Mouse (Mus musculus): ENCODE results near the gene Smim5.

Smim5 gene

GRCm38 (mm10) chr11:115894755-115895520 is 4.8 kb upstream of the Smim5 start:
- no peak for DNase-seq (ENCODE audit: low spot score)

DNA sequence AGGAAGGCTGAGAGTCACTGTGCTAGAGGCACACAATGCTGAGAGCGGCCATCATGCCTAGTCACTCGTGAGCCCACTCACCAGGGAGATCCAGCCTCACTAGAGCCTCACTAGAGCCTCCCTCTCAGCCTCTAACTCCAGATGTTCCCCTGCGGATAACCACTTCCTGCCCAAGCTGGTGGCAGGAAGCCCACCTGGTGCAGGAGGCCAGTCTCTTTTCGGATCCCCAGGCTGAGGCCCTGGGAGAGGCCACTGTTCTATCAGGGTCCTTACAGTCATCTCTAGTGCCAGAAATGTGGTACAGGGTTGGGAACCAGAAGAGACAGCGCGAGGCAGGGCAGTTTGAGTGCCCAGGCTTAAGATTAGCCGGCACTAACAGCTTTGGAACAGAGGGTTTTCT is 1.3 kb upstream of the Smim5 start:
- no peak for DNase-seq (ENCODE audit: low spot score)

DNA sequence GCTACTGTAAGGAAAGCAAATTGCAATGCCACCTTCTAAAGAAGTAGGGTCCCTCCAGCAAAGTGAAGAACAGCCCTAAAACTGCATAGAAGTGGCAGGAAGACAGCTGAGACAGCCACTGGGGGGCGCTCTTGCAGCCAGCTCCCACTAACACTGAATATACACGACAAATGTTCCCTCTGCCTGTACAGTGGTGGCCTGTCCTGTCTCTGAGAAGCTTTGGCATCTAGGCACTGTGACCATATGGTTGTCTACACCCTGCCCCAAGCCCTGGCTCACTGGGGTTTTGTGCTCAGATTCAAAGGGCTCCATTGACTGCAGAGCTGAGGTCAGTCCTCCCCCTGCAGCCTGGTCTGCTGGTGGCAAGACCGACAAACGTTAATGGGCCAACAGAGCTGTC is 880 bp upstream of the Smim5 start:
- no peak for DNase-seq (ENCODE audit: low spot score)

- DNase-seq (ENCODE audit: low spot score), result no peak
Measured at GRCm38 (mm10) chr11:115900561-115901337, 983 bp downstream of the Smim5 start.

GRCm38 (mm10) chr11:115901338-115902161 is 1.8 kb downstream of the Smim5 start:
- no peak for DNase-seq (ENCODE audit: low spot score)

GRCm38 (mm10) chr11:115902177-115902576 is 2.4 kb downstream of the Smim5 start:
- DNase-seq (ENCODE audit: low spot score), result no peak

- DNase-seq (ENCODE audit: low spot score), result no peak
Measured at GRCm38 (mm10) chr11:115902831-115903230, 3.1 kb downstream of the Smim5 start.

DNA sequence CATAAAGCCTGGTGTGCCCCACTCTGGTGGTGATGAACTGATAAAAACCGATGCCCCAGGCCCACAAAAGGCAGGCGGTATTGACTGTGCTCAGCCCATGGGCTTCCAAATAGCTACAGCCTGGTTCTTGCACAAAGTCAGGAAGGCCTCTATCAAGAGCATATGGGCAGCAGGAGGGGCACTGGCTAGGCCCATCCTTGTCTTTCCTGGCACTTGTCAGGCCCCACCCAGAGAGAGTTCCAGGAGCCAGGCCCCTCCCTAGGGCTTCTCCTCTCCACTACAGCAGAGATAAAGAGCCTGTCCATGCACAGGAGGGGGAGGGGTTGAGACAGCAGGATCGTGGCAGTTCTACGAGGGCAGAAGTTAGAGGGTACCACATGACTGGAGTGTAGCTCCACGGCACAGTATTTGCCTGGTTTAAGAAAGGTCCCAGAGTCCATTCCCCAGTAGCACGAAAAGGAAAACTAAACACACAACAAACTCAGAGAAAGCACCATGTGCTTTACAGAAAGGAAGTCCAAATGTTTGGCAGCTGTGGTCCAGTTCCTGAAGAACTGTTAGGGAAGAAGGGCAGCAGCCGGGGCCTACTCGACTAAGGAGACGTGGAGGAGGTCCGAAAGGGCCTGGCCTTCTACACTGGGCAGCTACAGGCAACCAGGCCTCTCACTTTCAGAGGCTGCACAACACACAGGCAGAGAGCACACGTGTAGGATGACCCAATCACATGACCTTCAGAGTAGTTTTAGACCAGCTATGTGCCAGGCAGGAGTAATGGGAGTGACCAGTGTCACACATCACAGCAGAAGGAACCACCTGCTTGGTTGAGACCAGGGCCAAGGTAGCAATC is 3.8 kb downstream of the Smim5 start:
- no peak for DNase-seq (ENCODE audit: low spot score)

DNA sequence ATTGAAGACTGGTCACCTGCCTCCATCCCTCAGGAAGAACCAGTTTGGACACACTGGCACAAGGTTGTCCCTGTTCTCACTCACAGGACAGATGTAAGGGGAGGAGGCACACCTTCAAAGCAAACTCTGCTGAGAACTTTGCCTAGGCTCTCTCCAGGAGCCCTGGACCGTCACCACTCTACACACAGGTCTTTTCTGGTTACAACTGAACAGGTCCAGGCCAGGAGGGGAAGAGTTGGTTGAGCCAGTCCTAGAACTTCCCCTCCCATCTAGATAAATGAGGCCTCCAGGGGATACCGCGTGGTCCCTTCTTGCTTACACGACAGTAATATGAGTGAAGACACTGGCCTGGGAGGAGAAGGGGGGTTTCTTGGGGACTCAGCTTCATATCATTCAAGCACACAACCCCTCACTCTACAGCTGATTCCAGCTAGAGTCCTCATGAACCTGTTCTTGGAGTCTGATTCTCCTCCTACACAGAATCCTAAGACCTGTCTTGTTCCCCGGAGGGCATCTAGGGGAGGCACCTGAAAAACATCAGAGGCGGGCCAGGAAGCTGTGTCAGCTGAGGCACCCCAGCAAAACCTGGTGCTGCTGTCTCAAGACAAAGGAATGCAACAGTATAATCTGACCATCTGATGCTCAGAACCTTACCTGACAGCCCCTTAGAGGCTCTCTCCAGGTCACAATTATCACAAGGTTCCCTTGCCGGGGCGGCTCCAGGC is 4.6 kb downstream of the Smim5 start:
- no peak for DNase-seq (ENCODE audit: low spot score)

- DNase-seq (ENCODE audit: low spot score), result no peak
Measured at GRCm38 (mm10) chr11:115904956-115905790, 5.4 kb downstream of the Smim5 start.

DNA sequence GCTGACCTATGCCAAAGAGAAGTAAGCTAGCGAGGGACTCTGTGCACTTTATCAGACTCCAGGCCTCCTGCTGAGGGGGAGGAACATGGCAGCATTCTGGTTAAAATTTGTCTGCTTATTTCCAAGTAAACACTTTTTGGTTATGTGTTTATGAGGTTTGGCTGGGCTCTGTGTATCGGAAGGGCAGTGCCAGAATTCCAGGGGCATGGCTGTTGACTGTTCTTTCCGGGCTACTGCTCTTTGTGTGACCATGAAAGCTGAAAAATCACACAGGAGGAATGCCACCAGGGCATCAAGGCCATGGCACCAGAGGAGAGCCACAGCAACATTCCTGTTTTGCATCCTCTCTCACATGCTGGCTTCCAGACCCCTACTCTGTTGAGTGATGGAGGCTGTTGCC is 6.3 kb downstream of the Smim5 start:
- no peak for DNase-seq (ENCODE audit: low spot score)

- DNase-seq (ENCODE audit: low spot score), result no peak
Measured at GRCm38 (mm10) chr11:115906521-115906920, 6.8 kb downstream of the Smim5 start.

GRCm38 (mm10) chr11:115911134-115911561 is 11.4 kb downstream of the Smim5 start:
- no peak for DNase-seq (ENCODE audit: low spot score)

GRCm38 (mm10) chr11:115911632-115912376 is 12.0 kb downstream of the Smim5 start, which contains the start of gene Smim6:
TSS of gene Smim6 (plus strand) at chr11:115912017.
- no peak for DNase-seq (ENCODE audit: low spot score)

DNA sequence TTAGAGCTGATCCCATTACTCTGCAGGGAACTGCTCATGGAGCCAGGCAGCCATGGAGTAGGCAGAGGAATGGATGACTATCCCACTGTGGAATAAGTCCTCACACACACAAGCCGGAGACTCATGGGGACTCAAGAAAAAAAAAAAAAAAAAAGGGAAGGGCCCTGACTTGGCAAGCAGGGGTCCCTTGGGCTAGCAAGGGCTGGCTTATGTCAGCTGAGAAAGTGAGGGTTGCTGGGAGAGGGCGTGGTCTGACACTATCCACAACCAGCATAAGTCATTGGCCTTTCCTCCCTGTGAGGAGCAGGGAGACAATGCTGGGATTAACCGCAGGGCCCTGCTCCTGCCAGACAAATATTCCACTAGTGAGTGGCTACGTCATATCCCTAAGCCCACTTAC is 16.8 kb downstream of the Smim5 start:
- DNase-seq (ENCODE audit: low spot score), result no peak

DNA sequence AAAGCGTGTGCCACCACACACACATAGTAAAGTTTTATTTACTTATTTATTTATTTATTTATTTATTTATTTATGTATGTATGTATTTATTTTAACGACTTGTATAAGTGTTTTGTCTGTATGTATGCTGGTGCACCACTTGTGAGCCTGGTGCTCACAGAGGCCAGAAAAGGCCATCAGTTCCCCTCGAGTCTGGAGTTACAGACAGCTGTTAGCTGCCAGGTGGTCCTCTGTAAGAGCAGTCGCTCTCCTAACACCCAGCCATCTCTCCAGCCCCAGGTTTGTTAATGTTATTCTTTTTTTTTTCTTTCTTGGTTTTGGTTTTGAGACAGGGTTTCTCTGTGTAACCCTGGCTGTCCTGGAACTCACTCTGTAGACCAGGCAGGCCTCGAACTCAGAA is 18.9 kb downstream of the Smim5 start:
- no peak for DNase-seq (ENCODE audit: low spot score)

DNA sequence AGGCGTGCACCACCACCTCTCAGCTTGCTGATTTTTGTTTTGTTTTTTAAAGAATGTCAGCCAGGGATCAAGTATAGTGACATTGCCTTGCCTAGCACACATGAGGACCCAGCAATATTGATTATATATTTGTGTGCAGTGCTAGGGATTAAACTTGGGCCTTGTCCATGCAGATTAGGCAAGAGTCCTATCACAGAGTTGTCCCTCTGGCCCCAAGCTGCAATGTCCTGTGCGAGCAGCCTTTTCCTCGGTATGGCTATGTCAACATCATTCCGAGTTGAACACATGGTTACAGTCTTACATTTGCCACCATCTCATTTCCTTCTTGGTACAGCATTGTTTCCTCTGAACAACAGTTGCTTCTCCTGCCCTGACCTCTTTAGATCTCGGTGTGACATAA is 19.3 kb downstream of the Smim5 start:
- no peak for DNase-seq (ENCODE audit: low spot score)

GRCm38 (mm10) chr11:115920110-115920818 is 20.5 kb downstream of the Smim5 start:
- DNase-seq (ENCODE audit: low spot score), result no peak

GRCm38 (mm10) chr11:115921986-115922385 is 22.2 kb downstream of the Smim5 start:
- no peak for DNase-seq (ENCODE audit: low spot score)
